Mouse (Mus musculus) kidney, adult 8-10 months (tissue): ENCODE results near the gene Casp1.

ENCODE experiments used
- DNase-seq, 2 experiments: peaks; one replicate each; pipeline ENCODE4 v3.0.0; 2022

Casp1 gene

GRCm38 (mm10) chr9:5298329-5299131, at the start of gene Casp1:
TSS of gene Casp1 (plus strand) at chr9:5298517.
- DNase-seq: no peak

- DNase-seq: no peak
These were observed 34.3 kb upstream of the Casp1 start for GRCm38 (mm10) chr9:5263951-5264475.

GRCm38 (mm10) chr9:5270274-5270673, 28.0 kb upstream of the Casp1 start:
- DNase-seq: no peak

- no peak for DNase-seq
These were observed 27.4 kb upstream of the Casp1 start for GRCm38 (mm10) chr9:5270884-5271283.

- DNase-seq: no peak
These were observed 26.9 kb upstream of the Casp1 start for GRCm38 (mm10) chr9:5271334-5271845.

DNA sequence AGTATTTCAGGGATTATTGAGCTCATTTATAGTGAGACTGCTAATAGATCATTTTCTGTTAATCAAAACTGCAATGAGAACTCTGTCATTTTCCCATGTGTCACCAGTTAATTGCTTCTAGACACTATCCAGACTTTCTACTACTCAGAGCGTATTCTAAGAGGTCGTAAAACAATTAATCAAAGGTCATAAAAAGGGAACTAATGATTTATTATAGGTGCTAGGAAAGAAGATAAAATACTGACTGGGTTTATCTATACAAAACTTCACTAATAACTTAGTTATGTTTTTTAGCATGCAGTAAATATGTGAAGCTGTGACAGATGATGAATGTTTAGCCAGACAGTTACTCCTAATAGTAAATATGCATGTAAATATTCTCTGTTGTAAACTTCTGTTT, 12.2 kb upstream of the Casp1 start:
- no peak for DNase-seq

- DNase-seq: no peak
These were observed 11.7 kb upstream of the Casp1 start for GRCm38 (mm10) chr9:5286597-5286996.

- DNase-seq: no peak
These were observed 1.7 kb upstream of the Casp1 start for GRCm38 (mm10) chr9:5296354-5297237.

DNA sequence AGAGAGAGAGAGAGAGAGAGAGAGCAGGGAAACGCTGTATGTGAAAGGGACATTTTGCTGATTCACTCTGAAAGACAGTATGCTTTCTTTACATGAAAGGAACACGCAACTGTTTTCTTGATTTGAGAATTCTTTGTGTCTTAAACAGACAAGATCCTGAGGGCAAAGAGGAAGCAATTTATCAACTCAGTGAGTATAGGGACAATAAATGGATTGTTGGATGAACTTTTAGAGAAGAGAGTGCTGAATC, 740 bp downstream of the Casp1 start:
- DNase-seq: no peak

DNA sequence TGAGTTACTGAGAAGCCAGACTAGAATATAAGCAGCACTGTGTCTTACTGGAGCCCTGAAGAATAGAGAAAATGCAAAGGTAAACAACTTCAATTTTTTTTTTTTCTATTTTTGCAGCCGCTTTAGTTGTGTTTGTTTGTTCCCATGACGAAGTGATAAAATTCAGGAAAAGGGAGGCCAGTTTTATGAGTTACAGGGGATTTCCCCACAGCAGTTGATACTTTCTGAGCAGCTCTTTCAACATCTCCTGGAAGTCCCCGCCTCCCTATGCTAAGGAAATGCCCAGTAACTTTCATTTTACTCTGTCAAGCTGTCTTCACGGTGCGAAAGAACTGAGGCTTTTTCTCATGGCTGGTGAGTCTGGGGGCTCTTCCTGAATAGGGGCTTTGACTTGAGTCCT, 10.2 kb downstream of the Casp1 start, which contains the start of gene Casp4:
TSS of gene Casp4 (plus strand) at position 268 of the 400 bp plus-strand sequence.
- DNase-seq: peak in 1 of 2 experiments; percentile 12

GRCm38 (mm10) chr9:5310112-5310511, 11.8 kb downstream of the Casp1 start:
- DNase-seq: no peak

DNA sequence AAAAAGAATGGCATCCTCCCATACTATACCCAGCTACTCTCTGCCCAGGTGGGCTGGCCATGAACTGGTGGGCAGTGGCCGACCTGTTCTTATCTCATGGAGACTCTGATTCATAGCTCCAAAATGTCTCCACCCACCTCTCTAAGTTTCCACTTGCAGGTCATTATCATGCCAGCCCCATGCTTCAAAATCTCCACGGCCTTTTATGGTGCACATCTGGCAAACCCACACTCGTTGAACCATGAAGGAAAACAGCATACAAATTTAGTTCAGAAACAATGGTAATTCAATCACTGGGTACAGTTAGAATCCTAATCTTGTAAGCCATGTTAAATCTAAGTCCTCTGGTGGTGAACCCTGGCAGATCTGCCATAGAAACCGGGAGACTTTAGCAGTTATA, 13.1 kb downstream of the Casp1 start:
- DNase-seq: no peak

GRCm38 (mm10) chr9:5328204-5328603, 29.9 kb downstream of the Casp1 start:
- no peak for DNase-seq

DNA sequence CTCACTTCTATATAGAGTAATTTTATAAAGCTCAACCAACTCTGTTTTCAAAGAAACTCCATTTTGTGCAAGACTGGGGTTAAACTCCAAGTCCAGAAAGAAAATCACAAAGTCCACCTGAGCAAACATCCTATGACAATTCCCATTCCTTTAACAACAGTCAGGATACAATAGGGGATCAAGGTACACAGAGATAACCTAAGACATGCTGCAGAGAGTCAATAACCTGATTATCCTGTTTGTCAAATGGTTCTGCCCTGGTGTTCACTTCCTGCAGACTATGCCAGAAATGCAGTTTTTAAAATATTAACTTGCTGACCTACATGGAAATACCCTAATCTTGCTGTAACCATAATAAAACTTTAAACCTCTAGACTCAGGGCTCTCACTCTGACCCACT, 34.1 kb downstream of the Casp1 start:
- DNase-seq: no peak

DNA sequence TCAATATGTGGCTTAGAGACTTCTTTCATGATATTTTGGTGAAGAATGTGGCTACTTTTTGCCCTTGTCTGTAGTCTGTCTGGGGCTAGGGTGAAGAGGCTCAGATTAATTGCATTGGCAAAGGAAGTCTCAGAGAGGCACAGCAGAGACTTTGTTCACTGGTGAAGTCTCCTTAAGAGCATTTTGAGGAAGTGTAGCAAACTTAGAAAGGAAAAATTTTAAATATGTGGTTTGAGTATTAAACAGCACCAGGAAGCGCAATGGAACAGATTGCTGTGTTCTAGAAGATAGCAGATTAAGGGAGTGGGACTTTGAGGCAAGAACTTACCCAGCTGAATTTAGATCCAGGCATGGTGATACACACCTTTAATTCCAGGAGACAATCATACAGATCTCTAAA, 35.1 kb downstream of the Casp1 start:
- DNase-seq: no peak

GRCm38 (mm10) chr9:5343092-5343491, 44.8 kb downstream of the Casp1 start:
- no peak for DNase-seq

- no peak for DNase-seq
These were observed 45.8 kb downstream of the Casp1 start for GRCm38 (mm10) chr9:5344090-5344489.

DNA sequence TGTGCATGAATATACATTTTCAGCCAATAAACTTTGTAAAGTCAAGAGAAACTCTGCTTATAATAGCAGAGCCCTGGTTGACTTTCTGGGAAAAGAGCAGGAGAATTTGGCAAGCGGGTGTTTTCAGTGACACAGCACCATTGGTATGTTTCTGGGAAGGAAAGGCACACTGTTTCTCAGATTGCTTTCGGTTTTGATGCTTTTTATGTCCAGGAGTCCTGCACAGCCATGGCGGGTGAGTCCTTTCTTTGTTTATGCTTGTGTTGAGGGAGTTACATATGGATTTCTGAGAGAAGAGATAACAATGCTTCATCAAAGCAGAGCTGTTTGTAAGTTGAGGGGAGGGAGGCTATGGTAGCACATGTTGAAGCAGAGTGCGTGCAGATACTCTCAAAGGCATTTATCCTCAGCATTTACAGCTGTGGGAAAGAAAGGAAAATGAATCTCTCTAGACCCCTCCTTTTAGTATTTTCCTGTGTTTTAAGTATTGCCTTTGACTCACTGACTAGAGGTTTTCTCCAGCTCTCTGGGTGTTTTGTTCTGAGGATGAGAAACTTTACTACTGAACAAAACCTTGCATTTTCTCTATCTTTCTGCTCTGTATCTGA, 47.1 kb downstream of the Casp1 start, which contains the start of gene Casp12:
TSS of gene Casp12 (plus strand) at position 140 of the 608 bp plus-strand sequence.
- DNase-seq: peak; percentile 1 to 5

DNA sequence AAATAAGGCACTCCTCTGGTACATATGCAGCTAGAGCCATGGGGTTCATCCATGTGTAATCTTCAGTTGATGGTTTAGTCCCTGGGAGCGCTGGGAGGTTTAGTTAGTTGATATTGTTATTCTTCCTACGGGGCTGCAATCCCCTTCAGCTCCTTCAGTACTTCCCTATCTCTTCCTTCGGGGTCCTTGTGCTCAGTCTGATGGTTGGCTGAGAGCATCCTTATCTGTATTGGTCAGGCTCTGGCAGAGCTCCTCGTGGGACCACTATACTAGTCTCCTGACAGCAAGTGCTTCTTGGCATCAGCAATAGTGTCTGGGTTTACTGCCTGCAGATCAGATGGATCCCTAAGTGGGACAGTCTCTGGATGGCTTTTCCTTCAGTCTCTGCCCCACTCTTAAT, 49.1 kb downstream of the Casp1 start:
- DNase-seq: no peak

DNA sequence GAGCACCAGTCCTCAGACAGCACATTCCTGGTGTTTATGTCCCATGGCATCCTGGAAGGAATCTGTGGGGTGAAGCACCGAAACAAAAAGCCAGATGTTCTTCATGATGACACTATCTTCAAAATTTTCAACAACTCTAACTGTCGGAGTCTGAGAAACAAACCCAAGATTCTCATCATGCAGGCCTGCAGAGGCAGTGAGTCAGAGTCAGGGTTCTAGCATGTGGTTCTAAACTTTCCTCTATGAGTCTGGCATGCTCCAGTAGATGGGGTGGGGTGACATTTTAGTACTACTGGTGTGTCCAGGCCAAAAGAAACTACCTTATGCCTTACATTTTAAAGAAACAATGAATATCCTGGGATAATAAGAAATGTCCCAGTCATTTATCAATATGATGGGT, 55.4 kb downstream of the Casp1 start:
- no peak for DNase-seq

- no peak for DNase-seq
These were observed 58.5 kb downstream of the Casp1 start for GRCm38 (mm10) chr9:5356801-5357200.
